Mouse (Mus musculus) kidney, adult 2 months (tissue): Measurements from ENCODE around the gene Tiam1. TPM values are rescaled to one million over a fixed set of nuclear protein-coding genes. Genes with fewer than 3 reads are reported as not detected.

Experiments
- DNase-seq: peaks from one replicate; pipeline ENCODE4 v3.0.0; 2021
- H3K27ac ChIP-seq: fragments of 200-500 bp; 2 replicates; pipeline ENCODE4 v1.5.1; 2012; ENCODE audit warnings: low read depth, low read length, control low read depth, inconsistent platforms; ENCODE audit not compliant: insufficient read depth
- H3K27me3 ChIP-seq: fragments of 200-500 bp; replicated peaks from 2 replicates; pipeline ENCODE4 v1.6.1; 2012; ENCODE audit warnings: mild to moderate bottlenecking, moderate library complexity, low read length, inconsistent platforms; ENCODE audit not compliant: control insufficient read depth, insufficient read depth
- H3K36me3 ChIP-seq: fragments of 200-500 bp; 2 replicates; pipeline ENCODE4 v1.6.1; 2012; ENCODE audit warnings: mild to moderate bottlenecking, moderate library complexity, low read length, inconsistent platforms; ENCODE audit not compliant: control insufficient read depth, insufficient read depth
- H3K4me1 ChIP-seq: fragments of 200-500 bp; 2 replicates; pipeline ENCODE4 v1.6.1; 2011; ENCODE audit warnings: low read length; ENCODE audit not compliant: control insufficient read depth, insufficient read depth
- H3K4me3 ChIP-seq: fragments of 200-500 bp; 2 replicates; pipeline ENCODE4 v1.5.1; 2011; ENCODE audit warnings: mild to moderate bottlenecking, low read depth, low read length, control low read depth; ENCODE audit not compliant: insufficient read depth
- CTCF ChIP-seq: fragments of 200-500 bp; conservative IDR thresholded peaks from 2 replicates; pipeline ENCODE4 v1.5.1; 2011; ENCODE audit warnings: low read depth, mild to moderate bottlenecking, control low read depth, low read length, moderate library complexity, mixed read lengths; ENCODE audit not compliant: insufficient read depth, insufficient read length
- POLR2A ChIP-seq: fragments of 200-500 bp; IDR thresholded peaks from one replicate; pipeline ENCODE4 v1.6.1; 2011; ENCODE audit warnings: low read depth, low read length, control low read depth
- WGBS: fragments of 180-500 bp; shearing (Covaris S2); methylation state at CpG from one replicate; pipeline ENCODE4 v1.1.7; 2018; 5-methylcytosine and 5-hydroxymethylcytosine counted together
- polyA plus RNA-seq: library from polyadenylated mRNA; depleted of rRNA; stranded (reverse); fragments of >200 nt; gene quantifications from 2 replicates; pipeline ENCODE4 v1.2.3, GENCODE M21; 2012

The Tiam1 gene
- polyA plus RNA-seq, 1 experiment: 4.0 TPM

- TF ChIP-seq CTCF: no peak
- no peak for TF ChIP-seq POLR2A
- Histone ChIP-seq H3K36me3 (no peaks in the 10 kb centered on the region), H3K4me3 (no peak overlapping the region), H3K4me1 (no peaks in the 10 kb centered on the region), H3K27ac (no peak overlapping the region), H3K27me3 (no peaks in the 10 kb centered on the region)
- WGBS: 40% methylated on average over 10 of the region's 10 CpGs
- no peak for DNase-seq
Observed at GRCm38 (mm10) chr16:89774553-89774913, 369.0 kb downstream of the Tiam1 start.

GRCm38 (mm10) chr16:89773657-89774552, 369.7 kb downstream of the Tiam1 start:
- Histone ChIP-seq H3K27ac (no peak overlapping the region), H3K4me1 (no peaks in the 10 kb centered on the region), H3K4me3 (peak overlapping the region; percentile 37), H3K36me3 (no peaks in the 10 kb centered on the region), H3K27me3 (no peaks in the 10 kb centered on the region)
- WGBS: 12% methylated on average over 30 of the region's 30 CpGs
- peak; percentile 84 for TF ChIP-seq CTCF
- TF ChIP-seq POLR2A: no peak
- peak; percentile 81 for DNase-seq

- Histone ChIP-seq H3K36me3 (no peaks in the 10 kb centered on the region), H3K4me1 (no peaks in the 10 kb centered on the region), H3K27ac (no peak overlapping the region), H3K4me3 (no peak overlapping the region), H3K27me3 (no peaks in the 10 kb centered on the region)
- DNase-seq: no peak
- 84% methylated on average over 11 of the region's 11 CpGs for WGBS
- TF ChIP-seq POLR2A (no peak), CTCF (no peak)
Observed at GRCm38 (mm10) chr16:89765919-89766318, 377.6 kb downstream of the Tiam1 start.

GRCm38 (mm10) chr16:89765470-89765869, 378.1 kb downstream of the Tiam1 start:
- Histone ChIP-seq H3K27me3 (no peaks in the 10 kb centered on the region), H3K4me1 (no peaks in the 10 kb centered on the region), H3K27ac (no peak overlapping the region), H3K4me3 (no peak overlapping the region), H3K36me3 (no peaks in the 10 kb centered on the region)
- peak; percentile 19 for DNase-seq
- WGBS: 13% methylated on average over 8 of the region's 8 CpGs
- TF ChIP-seq POLR2A: no peak

- DNase-seq: no peak
- Histone ChIP-seq H3K4me1 (no peaks in the 10 kb centered on the region), H3K4me3 (no peak overlapping the region), H3K27ac (no peak overlapping the region), H3K27me3 (no peaks in the 10 kb centered on the region), H3K36me3 (no peaks in the 10 kb centered on the region)
- 74% methylated on average over 2 of the region's 2 CpGs for WGBS
- TF ChIP-seq POLR2A (no peak), CTCF (no peak)
Observed at GRCm38 (mm10) chr16:89763812-89764211, 379.8 kb downstream of the Tiam1 start.

- H3K27me3 ChIP-seq: no peaks in the 10 kb centered on the region
- no peak overlapping the region for H3K4me3 ChIP-seq
- DNase-seq: no peak
- H3K27ac ChIP-seq: no peak overlapping the region
- WGBS: 79% methylated on average over 10 of the region's 10 CpGs
- no peaks in the 10 kb centered on the region for H3K36me3 ChIP-seq
- TF ChIP-seq CTCF (no peak), POLR2A (no peak)
- H3K4me1 ChIP-seq: no peaks in the 10 kb centered on the region
Observed at GRCm38 (mm10) chr16:89762523-89762922, 381.0 kb downstream of the Tiam1 start.

- H3K27me3 ChIP-seq: no peaks in the 10 kb centered on the region
- no peaks in the 10 kb centered on the region for H3K4me1 ChIP-seq
- H3K4me3 ChIP-seq: no peak overlapping the region
- TF ChIP-seq POLR2A (no peak), CTCF (no peak)
- no peak overlapping the region for H3K27ac ChIP-seq
- DNase-seq: no peak
- WGBS: 41% methylated on average over 8 of the region's 8 CpGs
- H3K36me3 ChIP-seq: no peaks in the 10 kb centered on the region
Observed at GRCm38 (mm10) chr16:89762096-89762495, 381.5 kb downstream of the Tiam1 start.
